Mouse (Mus musculus) spleen, postnatal 36 days (tissue): ENCODE results near the gene Phldb3.
A peak's percentile ranks its signal among the peaks of the same experiment; 100 is the strongest.
"Not testable (repeated sequence)": the region's sequence is repeated elsewhere in the genome, so short reads cannot be mapped to it uniquely, and the experiment has no call there.

Experiments
- DNase-seq, 2 experiments: peaks; one replicate each; pipeline ENCODE4 v3.0.0; 2022; ENCODE audit warnings: low spot score in 2 of 2, mixed read lengths in 1 of 2

Phldb3 gene

DNA sequence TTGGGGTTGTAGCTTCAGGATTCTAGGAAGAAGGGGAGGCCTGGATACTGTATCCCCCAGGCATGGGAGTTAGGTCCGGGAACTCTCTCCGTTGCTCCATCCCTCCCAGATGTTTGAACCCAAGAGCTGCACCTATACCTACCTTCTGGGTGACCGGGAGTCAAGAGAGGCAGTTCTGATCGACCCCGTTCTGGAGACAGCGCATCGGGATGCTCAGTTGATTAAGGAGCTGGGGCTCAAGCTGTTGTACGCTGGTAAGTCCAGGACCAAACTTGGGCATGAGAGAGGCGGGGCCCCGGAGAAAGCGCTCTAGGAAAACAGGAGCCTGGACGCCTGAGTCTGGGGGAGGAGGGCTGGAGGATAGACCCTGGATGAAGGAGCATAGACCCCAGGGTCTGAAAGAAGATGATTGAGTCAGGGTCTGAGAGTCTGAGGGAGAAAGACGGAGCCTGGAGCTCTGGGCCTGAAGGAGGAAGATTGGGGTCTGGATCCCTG is 16.2 kb upstream of the Phldb3 start:
- DNase-seq, result no peak

DNA sequence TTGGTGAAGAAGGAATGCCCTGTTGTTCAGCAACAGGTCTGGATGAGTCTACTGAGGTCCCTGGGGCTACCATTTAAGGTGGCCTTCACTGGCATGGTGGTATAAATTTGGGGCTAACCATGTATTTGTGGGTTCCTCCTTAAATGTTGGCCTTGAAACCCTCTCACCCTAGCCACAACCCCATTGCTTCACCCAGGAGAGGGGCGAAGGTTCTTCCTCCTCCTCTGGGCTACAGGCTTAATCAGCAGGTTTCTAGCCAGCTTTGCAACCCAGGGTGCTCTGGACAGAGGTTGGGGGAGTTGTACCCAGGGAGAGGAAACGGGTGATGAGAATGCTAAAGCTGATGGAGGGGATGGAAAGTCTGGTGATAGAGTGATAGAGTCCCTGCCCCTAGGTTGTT is 15.1 kb upstream of the Phldb3 start:
- no peak for DNase-seq

DNA sequence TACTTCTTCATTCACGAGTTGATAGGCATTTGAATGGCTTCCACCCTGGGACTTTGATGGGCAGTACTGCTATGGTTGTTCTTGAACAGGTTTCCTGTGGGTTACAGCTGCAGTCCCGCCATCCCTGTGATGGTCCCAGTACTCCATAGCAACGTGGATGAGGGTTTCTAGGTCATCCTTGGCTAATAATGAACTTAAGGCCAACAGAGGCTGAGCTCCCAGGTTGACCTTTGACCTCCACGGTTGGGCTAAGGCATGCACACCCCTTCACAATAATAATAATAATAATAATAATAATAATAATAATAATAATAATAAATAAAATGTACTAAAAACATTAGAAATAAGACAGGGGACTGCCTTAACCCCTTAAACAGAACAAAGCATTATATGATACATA is 12.4 kb upstream of the Phldb3 start:
- no peak for DNase-seq

DNA sequence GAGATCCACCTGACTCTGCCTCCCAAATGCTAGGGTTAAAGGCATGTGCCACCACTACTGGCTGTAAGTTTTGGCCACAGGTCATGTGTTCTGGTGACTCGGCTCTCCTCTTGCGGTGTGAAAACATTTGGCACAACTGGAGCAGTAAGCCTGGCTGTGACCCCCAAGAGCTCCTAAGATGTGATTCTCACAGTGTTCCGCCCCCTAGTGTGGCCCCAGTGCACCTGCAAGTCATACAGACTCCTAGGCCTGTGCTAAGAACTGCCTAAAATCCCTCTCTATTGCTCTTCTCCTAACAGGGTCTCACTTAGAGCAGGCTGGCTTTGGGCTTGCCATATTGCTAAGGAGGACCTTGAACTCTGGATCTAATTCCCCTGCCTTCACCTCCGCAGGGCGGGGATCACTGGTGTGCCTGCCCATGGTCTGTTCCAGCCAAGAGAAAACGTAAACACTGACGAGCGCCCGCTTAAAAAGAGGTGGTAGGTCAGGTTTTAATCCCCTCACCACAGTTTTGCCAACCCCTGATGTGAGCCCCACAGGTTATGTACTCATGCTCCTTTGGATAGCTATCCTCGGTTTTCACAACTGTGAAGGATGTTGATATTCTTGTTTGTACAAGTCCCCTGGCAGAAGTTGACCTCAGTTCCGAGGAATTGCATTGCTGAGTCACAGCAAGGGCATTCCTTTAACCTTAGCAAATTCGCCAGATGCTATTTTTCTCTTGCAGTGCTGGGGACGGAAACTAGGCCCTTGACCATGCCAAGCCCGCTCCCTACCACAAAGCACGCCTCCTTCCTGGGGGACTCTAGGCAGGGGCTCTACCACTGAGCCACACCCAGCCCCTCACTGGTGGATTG is 11.1 kb upstream of the Phldb3 start:
- DNase-seq, result no peak

DNA sequence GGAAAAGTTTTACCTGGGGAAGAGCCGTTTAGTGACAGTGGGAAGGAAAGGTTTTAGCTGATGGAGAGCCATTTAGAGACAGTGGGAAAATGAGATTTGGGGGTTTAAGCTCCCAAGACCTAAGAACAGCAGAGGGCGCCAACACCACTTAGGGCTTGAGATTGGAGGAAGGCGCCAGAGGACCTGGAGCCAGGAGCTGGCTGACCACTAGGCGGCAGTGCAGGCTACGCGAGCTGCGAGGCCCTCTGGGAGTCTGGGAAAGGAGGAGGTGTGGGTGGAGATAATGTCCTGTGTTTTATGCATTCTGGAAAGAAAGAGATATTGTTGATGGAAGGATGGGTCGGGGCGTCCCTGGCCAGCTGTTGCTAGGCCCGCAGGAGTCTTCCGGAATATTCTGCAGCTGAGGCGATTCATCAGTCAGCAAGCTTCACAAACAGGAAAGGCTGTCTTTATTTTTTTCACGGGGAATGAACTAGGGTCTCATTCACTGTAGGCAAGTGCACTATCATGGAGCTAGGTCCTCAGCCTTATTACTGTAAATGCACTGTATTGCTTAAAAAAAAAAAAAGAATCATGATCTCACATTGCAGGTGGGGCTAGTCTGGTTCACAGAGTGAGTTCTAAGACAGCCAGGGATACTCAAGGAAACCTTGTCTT is 9.5 kb upstream of the Phldb3 start:
- peak; percentile 87 to 89 for DNase-seq

DNA sequence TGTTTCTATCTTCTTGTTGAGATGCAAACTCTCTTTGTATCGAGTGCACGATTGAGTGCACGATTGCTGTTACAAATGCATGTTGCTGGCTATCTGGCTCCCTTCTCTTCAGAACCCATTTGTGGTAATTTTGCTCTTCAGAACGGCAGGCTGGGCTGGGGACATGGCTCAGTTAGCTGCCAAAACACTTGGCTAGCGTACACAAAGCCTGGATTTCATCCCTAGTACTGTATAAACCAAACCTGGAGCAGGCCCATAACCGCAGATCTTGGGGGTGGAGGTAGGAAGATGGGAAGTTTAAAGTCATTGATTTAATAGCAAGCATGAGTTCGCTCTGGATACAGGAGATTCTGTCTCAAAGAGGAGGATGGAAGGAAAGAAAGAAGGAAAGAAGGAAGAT is 5.0 kb upstream of the Phldb3 start:
- no peak for DNase-seq

DNA sequence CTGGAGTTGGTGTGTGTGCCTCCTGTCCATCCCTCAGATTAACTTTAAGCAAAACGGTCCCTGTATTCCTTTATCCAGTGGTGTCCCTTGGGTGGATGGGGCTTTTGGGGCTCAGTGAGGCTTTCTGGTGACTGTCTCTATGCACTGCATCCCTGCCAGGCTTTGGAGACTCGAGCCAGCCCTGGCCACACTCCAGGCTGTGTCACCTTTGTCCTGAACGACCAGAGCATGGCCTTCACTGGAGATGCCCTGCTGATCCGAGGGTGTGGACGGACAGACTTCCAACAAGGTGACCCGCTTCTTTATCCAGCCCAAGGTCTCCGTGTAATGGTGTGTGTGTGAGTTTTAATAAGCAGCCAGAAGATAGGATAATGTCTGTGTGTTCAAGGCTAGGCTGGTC is 4.5 kb upstream of the Phldb3 start:
- DNase-seq, result no peak

DNA sequence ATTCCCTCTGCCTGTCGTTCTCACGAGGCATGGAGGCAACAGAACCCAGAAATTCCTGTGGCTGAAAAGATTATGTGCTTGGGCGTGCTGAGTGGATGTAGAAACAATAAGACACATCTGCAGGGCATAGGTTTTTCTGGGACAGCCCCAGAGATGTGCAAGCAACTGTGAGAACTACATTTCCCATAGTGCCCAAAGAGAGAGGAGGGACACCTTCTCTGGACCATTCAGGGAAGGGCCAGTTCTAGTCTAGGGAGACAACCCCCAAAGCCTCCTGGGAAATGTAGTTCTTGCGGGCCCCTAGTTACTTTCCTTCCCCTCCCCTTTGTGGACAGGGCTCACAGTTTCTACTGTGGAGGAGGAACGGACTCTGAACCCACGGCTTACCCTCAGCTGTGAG is 2.5 kb upstream of the Phldb3 start:
- DNase-seq, result peak; percentile 89 to 90

DNA sequence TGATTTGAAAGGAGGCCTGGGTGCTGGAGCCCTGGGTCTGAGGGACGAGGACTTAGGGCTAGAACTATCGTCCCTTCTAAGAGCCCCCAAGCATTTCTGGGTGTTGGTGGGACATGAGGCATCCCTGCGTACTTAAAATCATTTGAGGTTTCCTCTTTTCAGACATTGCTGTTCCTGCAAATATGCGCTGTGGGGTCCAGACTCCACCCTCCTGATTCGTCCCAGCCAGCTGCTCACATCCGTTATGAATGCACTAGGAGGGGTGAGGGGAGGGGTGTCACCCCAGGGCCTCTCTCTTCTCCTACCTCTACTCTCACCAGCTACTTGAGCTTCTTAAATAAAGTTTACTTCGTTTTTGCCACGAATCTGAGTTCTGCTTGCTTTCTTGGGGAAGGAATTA is 2.0 kb upstream of the Phldb3 start:
- peak; percentile 43 to 50 for DNase-seq

DNA sequence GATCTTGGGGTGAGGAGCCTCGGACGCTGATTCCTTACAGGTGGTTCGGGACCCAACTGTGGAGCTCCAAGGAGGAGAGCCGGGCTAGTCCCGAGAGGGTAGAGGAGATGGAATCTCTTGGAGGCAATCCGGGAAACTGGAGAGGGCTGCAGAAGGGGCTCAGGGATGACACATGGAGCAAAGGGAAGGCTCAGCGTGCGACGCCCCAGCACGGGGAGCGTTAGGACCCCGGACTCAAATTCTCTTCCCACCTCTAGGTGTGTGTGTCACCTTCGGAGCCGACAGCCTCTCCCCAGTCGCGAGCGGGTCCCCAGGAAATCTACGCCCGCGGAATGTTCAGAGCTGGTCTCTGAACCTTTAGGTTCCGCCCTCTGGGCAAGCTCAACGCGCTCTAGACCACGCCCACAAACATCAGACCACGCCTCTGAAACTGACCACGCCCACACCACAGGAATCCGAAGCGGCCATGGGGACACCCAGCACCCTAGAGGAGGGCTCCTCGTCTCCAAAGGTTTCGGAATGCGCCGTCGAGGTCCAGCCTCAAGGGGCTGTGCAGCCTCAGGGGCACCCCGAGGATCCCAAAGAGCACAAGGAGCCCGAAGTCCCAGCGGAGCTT is 424 bp downstream of the Phldb3 start:
- peak; percentile 92 to 94 for DNase-seq

DNA sequence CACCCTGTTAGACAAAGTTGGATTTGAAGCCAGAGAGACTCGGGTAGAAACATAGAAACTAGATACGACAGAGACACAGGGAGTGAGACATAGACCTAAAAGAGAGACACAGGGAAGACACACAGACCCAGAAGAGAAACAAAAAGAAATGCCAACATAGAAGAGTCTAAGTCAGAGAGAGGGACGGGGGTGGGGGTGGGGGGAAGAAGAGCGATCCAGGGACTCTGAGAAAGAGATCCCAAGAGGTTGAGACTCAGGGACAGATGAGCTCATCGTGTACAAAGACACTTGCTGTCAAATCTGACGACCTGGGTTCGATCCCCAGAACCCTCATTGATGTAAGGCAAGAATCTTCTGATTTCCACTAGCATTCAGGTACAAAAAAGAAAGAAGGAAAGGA is 1.1 kb downstream of the Phldb3 start:
- no peak for DNase-seq

DNA sequence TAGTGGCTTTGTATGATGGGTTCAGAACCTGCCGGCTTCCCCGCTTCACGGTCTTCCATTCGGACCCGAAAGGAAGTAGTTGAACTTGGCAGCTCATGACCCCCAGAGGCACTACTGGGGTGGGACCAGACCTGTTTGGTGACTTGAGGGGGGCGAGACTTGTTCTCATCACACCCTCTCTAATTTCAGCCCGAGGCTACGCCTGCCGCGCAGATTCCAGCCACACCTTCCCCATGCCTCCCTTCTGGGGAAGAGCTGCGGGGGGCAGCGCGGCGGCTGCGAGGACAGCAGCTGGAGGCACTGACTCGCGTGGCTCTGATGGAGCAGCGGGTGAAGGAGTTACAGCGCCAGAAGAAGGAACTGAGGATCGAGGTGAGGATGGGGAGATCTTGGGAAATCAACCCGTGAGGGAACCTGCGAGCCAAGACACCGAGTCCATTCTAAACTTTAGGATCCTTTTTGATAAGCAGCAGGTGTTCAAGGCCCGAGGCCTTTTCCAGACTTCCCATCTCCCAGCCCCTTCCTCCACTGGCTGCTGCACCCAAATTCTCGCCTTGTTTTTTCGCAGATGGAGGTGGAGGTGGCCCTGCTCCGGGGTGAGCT is 1.8 kb downstream of the Phldb3 start:
- no peak for DNase-seq

DNA sequence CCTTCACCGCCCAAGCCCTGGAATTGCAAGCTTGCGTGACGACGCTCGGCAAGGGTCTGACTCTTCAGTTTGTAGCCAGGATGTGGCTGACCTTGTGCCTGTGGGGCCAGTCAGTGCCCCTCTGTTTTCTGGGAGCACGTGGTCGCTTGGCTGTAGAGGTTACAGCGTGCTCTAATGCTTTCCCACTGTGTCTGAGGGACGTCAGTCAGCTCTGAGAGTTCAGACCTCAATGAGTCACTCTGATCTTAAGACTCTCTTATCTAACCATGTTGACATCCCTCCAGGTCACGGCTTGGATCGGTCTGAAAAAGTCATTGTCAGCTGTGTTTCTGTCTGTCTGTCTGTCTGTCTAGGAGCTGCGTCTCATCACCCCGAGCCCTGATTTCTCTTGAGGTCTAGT is 4.3 kb downstream of the Phldb3 start:
- DNase-seq, result no peak

DNA sequence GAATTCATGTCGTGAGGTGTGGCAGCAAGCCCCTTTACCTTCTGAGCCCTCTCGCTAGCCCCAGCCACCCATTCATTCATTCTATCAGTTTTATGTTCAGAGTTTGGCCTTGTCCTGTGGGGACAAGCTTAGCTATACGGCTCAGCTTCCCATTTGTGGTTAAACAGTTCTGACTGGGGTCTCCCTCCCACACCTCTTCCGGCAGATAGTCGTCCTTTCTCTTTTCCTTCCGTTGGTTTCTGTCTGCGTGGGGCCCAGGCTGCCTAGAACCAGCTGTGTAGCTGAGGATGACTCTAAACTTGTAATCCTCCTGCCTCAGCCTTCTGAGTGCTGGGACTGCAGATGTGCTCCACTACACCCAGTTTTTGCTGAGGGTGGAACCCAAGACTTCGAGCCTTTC is 7.2 kb downstream of the Phldb3 start:
- no peak for DNase-seq

DNA sequence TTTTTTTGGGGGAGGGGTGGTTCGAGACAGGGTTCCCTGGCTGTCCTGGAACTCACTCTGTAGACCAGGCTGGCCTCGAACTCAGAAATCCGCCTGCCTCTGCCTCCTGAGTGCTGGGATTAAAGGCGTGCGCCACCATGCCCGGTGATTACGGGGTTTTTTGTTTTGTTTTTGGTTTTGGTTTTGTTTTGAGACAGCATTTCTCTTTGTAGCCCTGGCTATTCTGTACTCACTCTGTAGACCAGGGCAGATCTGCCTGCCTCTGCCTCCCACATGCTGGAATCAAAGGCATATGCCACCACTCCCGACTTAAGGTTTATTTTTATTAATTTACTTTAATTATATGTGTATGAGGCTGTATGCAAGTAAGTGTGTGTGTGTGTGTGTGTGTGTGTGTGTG is 7.8 kb downstream of the Phldb3 start:
- not testable (repeated sequence) for DNase-seq

DNA sequence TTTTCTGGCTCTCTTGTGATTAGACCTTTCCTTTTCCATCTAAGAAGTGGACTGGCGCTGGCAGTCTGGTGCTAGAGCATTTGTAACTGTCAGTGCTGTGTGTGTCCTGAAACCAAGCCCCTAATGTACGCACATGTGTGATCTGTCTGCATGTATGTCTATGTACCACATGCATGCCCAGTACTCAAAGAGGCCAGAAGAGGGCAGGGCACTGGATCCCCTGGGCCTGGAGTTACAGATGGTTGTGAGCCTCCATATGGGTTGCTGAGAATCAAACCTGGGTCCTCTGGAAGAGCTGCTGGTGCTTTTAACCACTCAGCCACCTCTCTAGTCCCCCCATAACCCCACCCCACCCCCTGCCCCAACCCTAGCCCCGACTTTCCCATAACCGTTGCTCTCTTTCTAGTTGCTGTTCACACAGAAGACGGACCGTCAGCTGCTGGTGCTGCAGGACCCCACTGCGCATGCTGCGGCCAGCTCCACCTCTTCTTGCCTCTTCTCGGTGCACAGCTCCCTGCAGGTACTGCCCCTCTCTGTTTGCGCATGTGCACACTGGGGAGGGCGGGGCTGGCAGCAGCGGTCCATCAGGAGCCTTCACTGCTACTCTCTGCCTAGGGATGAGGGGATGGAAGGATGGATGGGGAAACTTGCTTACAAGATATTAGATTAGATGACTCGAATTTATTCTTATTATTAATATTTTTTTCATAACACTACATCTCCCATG is 9.3 kb downstream of the Phldb3 start:
- no peak for DNase-seq

DNA sequence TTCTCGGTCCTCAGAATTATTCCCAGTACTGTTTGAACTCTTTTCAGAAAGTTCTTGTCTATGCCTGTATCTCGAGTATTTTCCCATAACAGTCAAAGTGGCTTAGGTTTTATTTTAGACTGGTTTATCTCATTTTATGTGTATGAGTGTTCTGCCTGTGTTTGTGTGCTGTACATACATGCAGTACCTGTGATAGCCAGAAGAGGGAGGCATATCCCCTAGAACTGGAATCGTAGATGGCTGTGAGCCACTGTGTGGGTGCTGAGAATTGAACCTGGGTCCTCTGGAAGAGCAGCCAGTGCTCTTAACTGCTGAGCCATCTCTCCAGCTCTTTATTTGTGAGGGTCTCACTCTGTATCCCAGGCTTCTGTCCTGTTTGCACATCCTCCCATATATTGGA is 10.6 kb downstream of the Phldb3 start:
- DNase-seq, result no peak

DNA sequence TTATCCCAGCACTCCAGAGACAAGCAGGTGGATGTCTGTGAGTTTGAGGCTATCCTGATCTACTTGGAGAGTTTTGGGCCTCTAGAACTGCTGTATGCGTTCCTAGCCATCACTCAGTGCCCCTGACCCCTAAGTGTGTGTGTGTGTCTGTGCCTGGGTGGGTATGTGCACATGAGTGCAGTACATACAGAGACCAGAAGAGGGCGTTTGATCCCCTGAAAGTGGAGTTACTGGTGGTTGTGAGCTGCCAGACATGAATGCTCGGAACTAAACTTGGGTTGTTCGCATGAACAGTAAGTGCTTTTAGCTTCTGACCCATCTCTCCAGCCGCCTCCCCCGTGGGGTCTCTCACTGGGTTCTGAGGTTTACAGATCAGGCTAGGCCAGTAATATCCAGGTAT is 12.4 kb downstream of the Phldb3 start:
- no peak for DNase-seq

DNA sequence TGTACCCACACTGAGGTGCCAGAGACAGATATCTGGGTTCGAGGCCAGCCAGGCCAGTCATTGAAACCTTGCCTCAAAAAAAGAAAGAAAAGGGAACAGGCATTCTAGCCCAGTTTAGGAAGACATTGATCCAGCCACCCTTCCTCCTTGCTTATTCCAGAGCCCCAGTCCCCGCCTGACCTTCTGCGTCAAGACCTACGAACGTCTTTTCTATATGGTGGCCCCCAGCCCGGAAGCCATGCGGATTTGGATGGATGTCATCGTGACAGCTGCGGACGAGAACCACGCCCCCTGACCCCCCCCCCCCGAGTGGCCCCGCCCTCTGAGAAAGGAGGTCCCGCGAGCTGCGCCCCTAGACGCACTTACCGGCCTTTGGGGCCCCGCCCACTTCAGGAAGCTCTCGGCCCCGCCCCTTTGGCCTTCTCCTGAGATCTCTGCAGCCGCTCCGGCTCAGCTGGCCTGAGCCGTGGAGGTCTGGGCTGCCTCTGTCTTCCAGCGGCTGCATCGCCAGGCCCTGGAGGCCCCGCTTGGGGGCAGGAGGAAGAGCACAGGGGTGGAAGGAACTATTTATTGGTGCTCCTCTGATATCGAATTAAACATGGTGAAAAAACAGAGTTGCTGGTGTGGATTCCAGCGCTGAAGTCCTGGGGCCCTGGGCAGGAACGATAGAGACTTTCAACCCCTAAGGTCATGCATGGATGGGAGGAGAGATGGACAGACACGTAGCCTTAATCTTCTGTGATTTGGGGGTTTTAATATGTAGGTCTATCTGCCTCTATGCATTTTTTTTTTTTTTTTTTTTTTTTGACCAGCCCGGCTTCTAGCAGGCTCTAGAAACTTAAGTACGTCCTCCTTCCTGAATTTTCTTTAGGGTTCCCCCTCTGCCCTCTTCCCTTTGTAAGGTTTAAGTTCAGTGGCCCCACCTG is 18.4 kb downstream of the Phldb3 start:
- peak; percentile 83 to 87 for DNase-seq

DNA sequence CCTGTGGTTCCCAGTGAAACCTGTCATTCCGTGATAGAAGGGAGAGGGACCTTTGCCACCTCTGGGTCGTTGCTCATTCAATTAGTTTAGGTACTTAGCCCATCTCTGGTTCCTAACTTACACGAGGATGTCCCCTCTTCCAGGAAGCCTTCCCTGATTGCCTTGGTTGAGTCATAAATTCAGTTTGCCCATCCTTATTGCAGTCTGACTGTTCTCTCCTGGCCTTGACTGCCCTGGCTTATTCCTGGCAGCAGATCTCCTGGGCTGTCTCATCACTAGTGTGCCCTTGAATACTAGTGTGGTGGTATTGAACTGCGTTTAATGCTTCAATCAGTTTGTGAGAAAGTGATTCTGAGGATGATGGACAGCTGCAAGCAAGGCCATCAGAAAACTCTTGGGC is 19.1 kb downstream of the Phldb3 start:
- no peak for DNase-seq
